Mouse (Mus musculus) forelimb bud, embryonic 11.5 days (tissue): ENCODE results near the gene Gpc5.
"Not testable (repeated sequence)": the region's sequence is repeated elsewhere in the genome, so short reads cannot be mapped to it uniquely, and the experiment has no call there.

Source experiments
- DNase-seq: peaks from one replicate; pipeline ENCODE4 v3.0.0-alpha.2; 2012; ENCODE audit warnings: low read depth, low spot score

Gpc5 gene

GRCm38 (mm10) chr14:115092081-115092480 is at the start of gene Gpc5:
TSS of gene Gpc5 (plus strand) at chr14:115092215.
- peak; percentile 86 for DNase-seq

- no peak for DNase-seq
Observed at GRCm38 (mm10) chr14:115042660-115043059, 49.4 kb upstream of the Gpc5 start.

- DNase-seq, result no peak
Observed at GRCm38 (mm10) chr14:115044016-115044415, 48.0 kb upstream of the Gpc5 start.

- no peak for DNase-seq
Observed at GRCm38 (mm10) chr14:115045712-115046111, 46.3 kb upstream of the Gpc5 start.

- DNase-seq, result no peak
Observed at GRCm38 (mm10) chr14:115047316-115047715, 44.7 kb upstream of the Gpc5 start.

GRCm38 (mm10) chr14:115047990-115048862 is 43.8 kb upstream of the Gpc5 start:
- DNase-seq, result no peak

- DNase-seq, result no peak
Observed at GRCm38 (mm10) chr14:115048863-115049566, 43.0 kb upstream of the Gpc5 start.

GRCm38 (mm10) chr14:115049831-115050230 is 42.2 kb upstream of the Gpc5 start:
- DNase-seq, result no peak

- DNase-seq, result no peak
Observed at GRCm38 (mm10) chr14:115051106-115051760, 40.8 kb upstream of the Gpc5 start.

- DNase-seq, result no peak
Observed at GRCm38 (mm10) chr14:115052371-115052770, 39.6 kb upstream of the Gpc5 start.

- DNase-seq, result no peak
Observed at GRCm38 (mm10) chr14:115054252-115054651, 37.8 kb upstream of the Gpc5 start.

GRCm38 (mm10) chr14:115057524-115057923 is 34.5 kb upstream of the Gpc5 start:
- DNase-seq, result no peak

- not testable (repeated sequence) for DNase-seq
Observed at GRCm38 (mm10) chr14:115066164-115066563, 25.9 kb upstream of the Gpc5 start.

- DNase-seq, result no peak
Observed at GRCm38 (mm10) chr14:115070534-115070933, 21.5 kb upstream of the Gpc5 start.

- DNase-seq, result no peak
Observed at GRCm38 (mm10) chr14:115077340-115077739, 14.7 kb upstream of the Gpc5 start.

- no peak for DNase-seq
Observed at GRCm38 (mm10) chr14:115078064-115078463, 14.0 kb upstream of the Gpc5 start.

GRCm38 (mm10) chr14:115081728-115082502 is 10.1 kb upstream of the Gpc5 start:
- no peak for DNase-seq

- no peak for DNase-seq
Observed at GRCm38 (mm10) chr14:115090516-115090915, 1.5 kb upstream of the Gpc5 start.

GRCm38 (mm10) chr14:115092510-115092909 is 495 bp downstream of the Gpc5 start:
- DNase-seq, result no peak

GRCm38 (mm10) chr14:115092952-115093351 is 937 bp downstream of the Gpc5 start:
- no peak for DNase-seq

- no peak for DNase-seq
Observed at GRCm38 (mm10) chr14:115100617-115101299, 8.7 kb downstream of the Gpc5 start.
